Mouse (Mus musculus) cerebellum, adult 2 months (tissue): ENCODE results near the gene Eci3.

Source experiments
- CTCF ChIP-seq: fragments of 200-500 bp; IDR thresholded peaks from 2 replicates; pipeline ENCODE4 v1.5.1; 2011; ENCODE audit warnings: low read depth, mild to moderate bottlenecking, control low read depth, low read length, moderate library complexity, borderline replicate concordance; ENCODE audit not compliant: insufficient read depth
- POLR2A ChIP-seq: fragments of 200-500 bp; IDR thresholded peaks from 2 replicates; pipeline ENCODE4 v1.6.1; 2011; ENCODE audit warnings: low read length, control low read depth, borderline replicate concordance; ENCODE audit not compliant: insufficient read depth

GRCm38 (mm10) chr13:34914614-34915013 lies 49.0 kb downstream of the Eci3 start:
- TF ChIP-seq CTCF: no peak
- no peak for TF ChIP-seq POLR2A
